Mouse (Mus musculus): Measurements from ENCODE around the gene Arhgef2.
A peak's percentile ranks its signal among the peaks of the same experiment; 100 is the strongest.

Arhgef2 gene

DNA sequence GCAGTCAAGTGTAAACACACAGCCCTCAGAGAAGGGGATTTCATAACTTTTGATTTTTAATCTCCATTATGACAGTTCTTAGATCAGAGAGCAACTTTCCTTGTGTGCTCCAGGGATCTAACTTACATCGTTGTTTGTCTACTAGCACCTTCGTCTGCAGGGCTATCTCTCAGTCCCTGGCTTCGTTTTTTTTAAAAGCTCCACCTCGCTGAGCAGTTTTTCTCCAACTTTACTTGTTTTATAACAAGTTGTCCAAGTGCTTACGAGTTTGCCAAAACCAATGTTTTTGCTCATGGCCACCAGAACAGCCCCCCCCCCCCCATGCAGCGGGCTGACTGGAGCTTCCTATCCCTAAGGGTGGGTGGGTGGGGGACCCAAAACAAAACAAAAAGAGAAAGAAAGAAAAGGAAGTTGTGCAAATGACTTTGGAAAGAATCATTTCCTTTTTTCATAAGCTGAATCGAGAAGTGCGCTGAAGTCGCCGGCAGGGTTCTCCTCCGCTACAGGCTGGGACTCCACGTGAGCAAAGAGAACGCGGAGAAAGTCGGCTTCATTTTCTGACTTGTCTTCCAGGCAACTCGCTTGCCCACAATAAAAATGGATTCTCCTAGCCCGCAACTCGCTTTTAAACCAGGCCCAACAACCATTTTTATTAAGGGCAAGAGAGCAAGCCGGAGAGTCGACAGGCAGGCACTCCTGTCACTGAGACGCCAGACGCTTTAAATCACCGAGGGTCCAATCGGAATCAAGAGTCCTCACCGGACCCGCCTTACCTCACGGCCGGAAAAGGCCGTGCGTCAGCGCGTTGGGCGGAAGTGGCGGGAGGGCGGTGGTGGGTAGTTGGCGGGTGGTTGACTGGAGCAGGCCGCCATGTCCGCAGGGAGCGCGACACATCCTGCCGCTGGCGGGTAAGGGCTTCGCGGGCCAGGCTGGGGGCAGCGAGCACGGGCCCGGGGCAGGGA is 79.5 kb downstream of the Arhgef2 start, which contains the start of gene Khdc4:
Khdc4 (plus strand) TSS at position 824 of the 962 bp plus-strand sequence.
- peak; percentile 97 for DNase-seq (ENCODE audit: low read depth)

DNA sequence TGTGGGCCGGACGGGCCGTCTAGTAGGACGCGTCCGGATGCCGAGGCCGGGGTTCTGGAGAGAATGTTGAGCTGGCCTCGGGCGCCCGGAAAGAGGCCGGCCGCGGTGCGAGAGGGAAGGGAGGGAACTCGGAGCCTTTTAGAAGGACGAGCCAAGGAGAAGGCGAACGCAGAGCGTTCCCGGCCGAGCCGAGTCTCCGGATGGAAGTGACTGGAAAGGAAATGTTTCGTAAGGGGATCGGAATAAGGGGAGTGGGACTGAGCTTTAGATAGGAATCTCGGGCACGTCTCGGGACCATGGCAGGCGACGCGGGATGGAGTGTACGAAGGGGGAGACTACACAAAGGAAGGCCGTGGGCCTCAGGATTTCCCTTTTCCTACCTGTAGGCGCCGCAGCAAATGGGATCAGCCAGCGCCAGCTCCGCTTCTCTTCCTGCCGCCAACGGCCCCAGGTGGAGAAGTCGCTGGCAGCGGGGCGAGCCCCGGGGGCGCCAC is 80.2 kb downstream of the Arhgef2 start:
- no peak for DNase-seq (ENCODE audit: low read depth)

DNA sequence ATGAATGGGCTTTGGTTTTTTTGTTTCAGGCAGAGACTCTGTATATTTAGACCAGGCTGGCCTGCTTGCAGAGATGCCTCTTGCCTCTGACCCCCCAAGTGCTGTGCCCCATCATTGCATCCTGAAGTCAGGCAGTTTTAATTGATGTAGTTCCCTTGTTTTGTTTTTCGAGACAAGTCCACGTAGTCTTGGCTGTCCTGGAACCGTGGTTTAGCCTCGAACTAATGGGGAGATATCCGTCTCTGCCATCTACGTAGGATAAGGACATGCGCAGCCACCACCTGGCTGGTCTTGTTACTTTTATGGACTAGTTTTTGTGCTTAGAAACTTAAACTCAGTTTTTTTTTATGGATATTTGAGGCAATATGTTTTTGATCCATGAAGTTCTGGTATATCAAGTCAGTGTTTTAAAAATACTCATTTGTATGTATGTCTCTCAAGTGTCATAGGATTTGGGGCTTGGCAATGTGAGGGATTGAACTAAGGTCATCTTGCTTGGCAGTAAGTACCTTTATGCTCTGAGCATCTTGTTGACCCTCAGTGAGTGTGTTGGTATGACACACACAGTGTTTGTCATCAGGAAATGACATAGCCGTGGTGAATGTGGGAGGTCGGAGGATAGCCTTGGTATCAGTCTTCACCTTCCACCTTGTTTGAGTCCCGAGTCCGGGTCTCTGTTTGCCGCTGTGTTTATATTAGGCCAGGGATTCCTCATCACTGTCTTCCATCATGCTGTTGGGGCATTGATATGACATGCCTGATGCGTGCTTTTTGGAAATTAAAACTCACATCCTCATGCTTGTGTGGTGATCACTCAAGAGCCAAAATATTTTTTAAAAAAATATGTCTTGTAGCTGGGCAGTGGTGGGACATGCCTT is 81.2 kb downstream of the Arhgef2 start:
- peak; percentile 29 for DNase-seq (ENCODE audit: low read depth)

DNA sequence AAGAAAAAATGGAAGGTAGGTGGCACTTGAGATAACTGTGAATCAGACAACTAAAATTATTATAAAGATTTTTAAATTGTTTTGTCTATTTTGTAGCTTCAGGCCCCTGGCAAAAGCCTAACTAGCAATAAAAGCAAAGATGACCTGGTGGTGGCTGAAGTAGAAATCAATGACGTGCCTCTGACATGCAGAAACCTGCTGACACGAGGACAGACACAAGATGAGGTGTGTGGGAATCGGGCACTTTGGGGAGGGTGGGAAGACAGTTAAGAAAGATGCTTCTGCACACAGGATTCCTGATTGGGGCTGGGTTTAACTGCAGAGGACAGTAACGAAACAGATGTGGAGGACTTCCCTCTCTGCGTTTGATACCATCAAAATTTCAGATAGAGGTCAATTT is 83.3 kb downstream of the Arhgef2 start:
- DNase-seq (ENCODE audit: low read depth): no peak

DNA sequence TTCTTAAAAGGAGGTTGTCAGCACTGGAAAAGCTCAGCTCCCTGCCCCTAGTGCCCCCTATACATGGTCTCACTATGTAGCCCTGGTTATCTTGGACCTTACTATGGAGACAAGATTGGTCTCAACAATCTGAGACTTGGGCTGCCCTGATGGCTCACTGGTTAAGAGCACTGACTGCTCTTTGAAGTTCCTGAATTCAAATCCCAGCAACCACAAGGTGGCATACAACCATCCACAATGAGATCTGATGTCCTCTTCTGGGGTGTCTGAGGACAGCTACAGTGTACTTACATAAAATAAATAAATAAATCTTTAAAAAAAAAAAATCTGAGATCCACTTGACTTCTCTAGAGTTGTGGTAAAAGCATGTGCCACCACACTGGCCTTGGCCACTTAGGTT is 89.8 kb downstream of the Arhgef2 start:
- DNase-seq (ENCODE audit: low read depth): no peak

All from naive thymus-derived CD4-positive, alpha-beta T cell, adult 2 months (primary cell).